Mouse (Mus musculus): Measurements from ENCODE around the gene Rad51b. TPM values are rescaled to one million over a fixed set of nuclear protein-coding genes. Genes with fewer than 3 reads are reported as not detected.

Rad51b gene
- polyA plus RNA-seq, 1 experiment from 2014 or later, result 6.4 TPM

DNA sequence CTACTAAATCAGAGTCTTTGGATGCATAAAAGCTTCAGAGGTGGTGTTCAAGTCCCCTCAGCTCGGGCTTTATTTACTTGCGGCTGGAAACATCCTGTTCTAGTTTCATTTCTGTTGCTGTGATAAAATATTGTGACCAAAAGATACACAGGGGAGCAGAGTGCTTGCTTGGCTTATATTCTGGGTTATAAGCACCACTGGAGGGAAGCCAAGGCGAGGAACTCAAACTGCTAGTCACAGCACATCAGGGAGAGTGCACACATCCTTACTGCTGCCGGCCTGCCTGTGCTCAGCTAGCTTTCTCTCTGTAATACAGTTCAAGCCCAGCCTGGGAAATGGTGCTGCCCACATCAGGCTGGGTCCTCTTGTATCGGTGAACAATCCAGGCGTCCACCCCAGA lies 43.4 kb downstream of the Rad51b start:
- H3K4me3 ChIP-seq, result no peak overlapping the region
- H3K27me3 ChIP-seq (replicated peaks; ENCODE audit: low read depth, poor library complexity, severe bottlenecking), result no peaks in the 10 kb centered on the region
- H3K36me3 ChIP-seq (replicated peaks), result no peaks in the 10 kb centered on the region
- DNase-seq (ENCODE audit: low spot score), result no peak
- no peaks in the 10 kb centered on the region for H3K9me3 ChIP-seq
- no peaks in the 10 kb centered on the region for H3K4me1 ChIP-seq
- 87% methylated on average over 6 of the region's 6 CpGs for WGBS
- no peak overlapping the region for H3K27ac ChIP-seq (replicated peaks)

DNA sequence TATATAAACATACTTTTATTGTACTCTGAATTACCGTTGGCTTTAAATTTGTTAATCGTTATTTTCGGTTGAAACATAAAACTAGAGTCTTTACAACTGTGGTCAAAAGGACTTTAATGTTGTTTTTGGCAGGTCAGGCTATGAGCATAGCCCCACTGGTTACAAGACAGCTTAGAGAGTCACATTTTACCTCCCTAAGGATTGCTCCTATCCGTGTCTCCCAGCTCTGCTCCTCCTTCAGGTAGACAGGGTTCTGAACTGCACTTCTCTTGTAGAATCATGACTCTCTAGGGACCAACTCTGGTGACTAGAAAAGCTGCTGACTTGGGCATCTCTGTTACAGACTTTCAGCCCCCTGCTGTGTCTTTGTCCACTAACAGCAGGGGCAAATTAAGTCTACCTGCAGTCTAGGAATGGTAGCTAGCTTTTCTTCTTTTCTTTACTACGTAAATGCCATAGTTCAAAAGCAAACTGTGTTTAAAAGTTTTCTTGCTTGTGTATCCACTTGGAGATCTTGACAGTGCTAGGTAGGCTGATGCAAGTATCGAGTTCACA lies 44.3 kb downstream of the Rad51b start:
- WGBS, result 63% methylated on average over 6 of the region's 6 CpGs

GRCm38 (mm10) chr12:79346198-79346733 lies 49.2 kb downstream of the Rad51b start:
- Histone ChIP-seq H3K36me3 (replicated peaks) (no peaks in the 10 kb centered on the region), H3K9me3 (no peaks in the 10 kb centered on the region), H3K4me3 (no peak overlapping the region), H3K27ac (replicated peaks) (no peak overlapping the region), H3K4me1 (peaks cover 16% of the 10 kb centered on the region; the same call in 1 of the 2 replicates), H3K27me3 (replicated peaks; ENCODE audit: low read depth, poor library complexity, severe bottlenecking) (no peaks in the 10 kb centered on the region)
- WGBS, result 64% methylated on average over 5 of the region's 5 CpGs
- no peak for DNase-seq (ENCODE audit: low spot score)

More for the DNA sequence above, 44.3 kb downstream of the Rad51b start:
- Histone ChIP-seq H3K9me3 (no peaks in the 10 kb centered on the region), H3K4me1 (peaks cover 6% of the 10 kb centered on the region; the same call in 1 of the 2 replicates), H3K4me3 (no peak overlapping the region), H3K27ac (replicated peaks) (no peak overlapping the region), H3K27me3 (replicated peaks; ENCODE audit: low read depth, poor library complexity, severe bottlenecking) (no peaks in the 10 kb centered on the region), H3K36me3 (replicated peaks) (no peaks in the 10 kb centered on the region)
- no peak for DNase-seq (ENCODE audit: low spot score)

DNA sequence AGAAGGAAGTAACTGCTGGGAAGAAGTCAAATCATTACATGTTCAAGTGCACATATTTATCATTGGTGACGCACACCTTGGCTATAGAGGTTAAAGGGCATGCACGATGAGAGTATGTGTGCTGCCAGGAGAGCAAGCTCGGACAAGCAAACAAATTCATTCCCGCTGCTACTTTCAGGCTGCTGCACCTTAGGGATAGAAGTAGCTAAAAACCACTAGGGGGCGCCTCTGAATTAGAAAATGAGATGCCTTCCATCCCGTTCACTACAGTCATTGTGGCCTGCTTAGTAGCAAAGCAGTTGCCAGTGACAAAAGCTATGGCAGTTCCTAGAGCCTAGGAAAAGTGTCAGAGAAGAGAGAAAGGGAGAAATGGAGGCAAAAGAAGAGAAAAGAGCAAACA lies 50.6 kb downstream of the Rad51b start:
- Histone ChIP-seq H3K36me3 (replicated peaks) (no peaks in the 10 kb centered on the region), H3K27me3 (replicated peaks; ENCODE audit: low read depth, poor library complexity, severe bottlenecking) (no peaks in the 10 kb centered on the region), H3K4me3 (no peak overlapping the region), H3K9me3 (no peaks in the 10 kb centered on the region), H3K27ac (replicated peaks) (no peak overlapping the region), H3K4me1 (peaks cover 22% of the 10 kb centered on the region)
- 11% methylated on average over 6 of the region's 6 CpGs for WGBS
- DNase-seq (ENCODE audit: low spot score), result peak; percentile 70

DNA sequence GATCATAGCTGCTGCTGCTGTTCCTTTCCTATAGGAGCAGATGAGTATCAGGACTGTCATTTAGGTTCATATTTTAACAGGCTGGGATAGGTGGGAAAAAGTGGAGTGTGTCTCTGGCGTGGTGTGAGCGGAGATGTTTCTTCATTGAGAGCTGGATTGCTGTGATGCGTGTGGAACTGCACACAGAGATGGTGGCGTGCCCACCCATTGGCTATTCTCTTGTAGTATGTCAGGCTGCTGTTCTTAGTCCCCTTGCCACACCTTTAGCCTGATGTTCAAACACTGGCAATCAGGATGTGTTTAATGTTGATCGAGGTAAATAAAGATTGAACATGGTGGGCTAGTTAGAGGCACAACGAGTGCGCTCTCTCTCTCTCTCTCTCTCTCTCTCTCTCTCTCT lies 54.4 kb downstream of the Rad51b start:
- DNase-seq (ENCODE audit: low spot score), result no peak
- Histone ChIP-seq H3K27ac (replicated peaks) (0 out of 2 replicates have a peak overlapping the region, but pooled peaks have one; percentile 14), H3K4me3 (no peak overlapping the region), H3K9me3 (no peaks in the 10 kb centered on the region), H3K4me1 (peaks cover 19% of the 10 kb centered on the region), H3K36me3 (replicated peaks) (no peaks in the 10 kb centered on the region), H3K27me3 (replicated peaks; ENCODE audit: low read depth, poor library complexity, severe bottlenecking) (no peaks in the 10 kb centered on the region)
- 94% methylated on average over 7 of the region's 7 CpGs for WGBS

- Histone ChIP-seq H3K27me3 (replicated peaks; ENCODE audit: low read depth, poor library complexity, severe bottlenecking) (no peaks in the 10 kb centered on the region), H3K36me3 (replicated peaks) (no peaks in the 10 kb centered on the region), H3K27ac (replicated peaks) (0 out of 2 replicates have a peak overlapping the region, but pooled peaks have one; percentile 14), H3K9me3 (no peaks in the 10 kb centered on the region), H3K4me3 (no peak overlapping the region), H3K4me1 (peaks cover 18% of the 10 kb centered on the region)
- 82% methylated on average over 3 of the region's 3 CpGs for WGBS
- DNase-seq (ENCODE audit: low spot score), result no peak
These were observed 55.1 kb downstream of the Rad51b start for GRCm38 (mm10) chr12:79352086-79352741.

- H3K4me1 ChIP-seq, result peaks cover 13% of the 10 kb centered on the region
- H3K27ac ChIP-seq (replicated peaks), result no peak overlapping the region
- no peak for DNase-seq (ENCODE audit: low spot score)
- no peak overlapping the region for H3K4me3 ChIP-seq
- 31% methylated on average over 3 of the region's 3 CpGs for WGBS
- H3K27me3 ChIP-seq (replicated peaks; ENCODE audit: low read depth, poor library complexity, severe bottlenecking), result no peaks in the 10 kb centered on the region
- no peaks in the 10 kb centered on the region for H3K9me3 ChIP-seq
- H3K36me3 ChIP-seq (replicated peaks), result no peaks in the 10 kb centered on the region
These were observed 55.6 kb downstream of the Rad51b start for GRCm38 (mm10) chr12:79352742-79353114.

DNA sequence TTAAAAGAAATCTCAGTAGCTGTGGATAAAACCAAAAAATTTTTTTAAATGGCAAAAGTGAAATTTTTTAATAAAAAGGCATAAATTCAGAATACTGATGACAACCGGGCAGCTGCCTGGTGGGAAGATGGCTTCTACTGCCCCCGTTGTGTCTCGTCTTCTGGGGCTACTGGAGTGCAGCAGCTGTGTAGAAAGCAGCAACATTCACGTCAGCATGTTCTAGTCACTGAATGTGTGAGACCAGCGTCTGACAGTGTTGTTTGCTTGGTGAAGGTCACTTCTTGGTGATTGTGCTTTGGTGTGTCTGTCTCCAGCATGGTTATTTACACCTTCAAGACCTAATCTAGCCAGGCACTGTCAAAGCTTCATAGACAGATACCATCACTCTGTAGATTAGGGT lies 56.3 kb downstream of the Rad51b start:
- H3K4me1 ChIP-seq, result peaks cover 11% of the 10 kb centered on the region
- DNase-seq (ENCODE audit: low spot score), result no peak
- H3K9me3 ChIP-seq, result no peaks in the 10 kb centered on the region
- no peaks in the 10 kb centered on the region for H3K36me3 ChIP-seq (replicated peaks)
- 80% methylated on average over 5 of the region's 5 CpGs for WGBS
- H3K4me3 ChIP-seq, result no peak overlapping the region
- H3K27me3 ChIP-seq (replicated peaks; ENCODE audit: low read depth, poor library complexity, severe bottlenecking), result no peaks in the 10 kb centered on the region
- H3K27ac ChIP-seq (replicated peaks), result no peak overlapping the region

DNA sequence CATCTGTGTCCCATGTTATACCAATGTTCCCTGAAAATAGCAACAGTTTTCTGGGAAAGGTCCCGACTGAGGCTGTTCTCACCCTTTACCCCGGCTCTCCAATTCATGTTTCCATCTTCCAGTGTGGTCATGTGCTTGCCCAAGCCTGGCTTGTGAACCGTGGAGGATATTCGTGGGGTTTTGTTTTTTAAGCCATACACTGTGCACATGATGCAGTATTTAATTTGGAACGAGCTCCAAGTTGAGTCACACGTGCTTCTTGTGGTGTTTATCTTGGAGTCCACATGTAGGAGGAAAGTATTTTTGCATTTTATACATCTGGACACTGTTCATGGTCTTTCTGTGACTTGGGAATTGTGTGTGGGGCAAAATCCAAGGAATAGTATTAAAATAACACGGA lies 57.5 kb downstream of the Rad51b start:
- H3K4me1 ChIP-seq, result peaks cover 15% of the 10 kb centered on the region
- no peaks in the 10 kb centered on the region for H3K27me3 ChIP-seq (replicated peaks; ENCODE audit: low read depth, poor library complexity, severe bottlenecking)
- DNase-seq (ENCODE audit: low spot score), result no peak
- no peaks in the 10 kb centered on the region for H3K9me3 ChIP-seq
- no peak overlapping the region for H3K27ac ChIP-seq (replicated peaks)
- H3K36me3 ChIP-seq (replicated peaks), result no peaks in the 10 kb centered on the region
- H3K4me3 ChIP-seq, result no peak overlapping the region
- 86% methylated on average over 7 of the region's 7 CpGs for WGBS

GRCm38 (mm10) chr12:79356138-79356537 lies 59.1 kb downstream of the Rad51b start:
- 82% methylated on average over 4 of the region's 4 CpGs for WGBS
- H3K27me3 ChIP-seq (replicated peaks; ENCODE audit: low read depth, poor library complexity, severe bottlenecking), result no peaks in the 10 kb centered on the region
- H3K36me3 ChIP-seq (replicated peaks), result no peaks in the 10 kb centered on the region
- no peak overlapping the region for H3K27ac ChIP-seq (replicated peaks)
- no peak for DNase-seq (ENCODE audit: low spot score)
- peaks cover 15% of the 10 kb centered on the region for H3K4me1 ChIP-seq
- no peaks in the 10 kb centered on the region for H3K9me3 ChIP-seq
- H3K4me3 ChIP-seq, result no peak overlapping the region

DNA sequence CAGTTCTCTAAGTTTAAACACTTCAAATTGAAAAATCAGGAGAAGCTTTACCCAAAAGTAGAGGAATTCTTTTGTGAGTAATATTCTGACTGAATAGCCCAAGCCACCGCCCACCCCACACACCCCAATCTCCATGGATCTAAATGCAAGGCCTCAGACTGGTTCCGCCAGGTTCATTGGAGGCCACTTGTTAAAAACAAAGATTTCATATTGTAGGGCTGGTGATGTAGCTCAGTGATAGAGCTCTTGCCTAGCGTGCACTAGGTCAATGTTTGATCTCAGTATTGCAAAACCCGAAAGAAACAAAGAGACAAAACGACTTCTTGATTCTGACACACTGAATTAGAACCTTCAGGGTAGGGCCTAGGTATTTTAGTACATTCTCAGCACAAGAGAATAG lies 60.5 kb downstream of the Rad51b start:
- H3K27ac ChIP-seq (replicated peaks), result no peak overlapping the region
- no peaks in the 10 kb centered on the region for H3K27me3 ChIP-seq (replicated peaks; ENCODE audit: low read depth, poor library complexity, severe bottlenecking)
- H3K36me3 ChIP-seq (replicated peaks), result no peaks in the 10 kb centered on the region
- whole genome bisulfite sequencing, result 87% methylated on average over 5 of the region's 5 CpGs
- H3K4me1 ChIP-seq, result peaks cover 9% of the 10 kb centered on the region
- no peaks in the 10 kb centered on the region for H3K9me3 ChIP-seq
- H3K4me3 ChIP-seq, result no peak overlapping the region
- DNase-seq (ENCODE audit: low spot score), result no peak

DNA sequence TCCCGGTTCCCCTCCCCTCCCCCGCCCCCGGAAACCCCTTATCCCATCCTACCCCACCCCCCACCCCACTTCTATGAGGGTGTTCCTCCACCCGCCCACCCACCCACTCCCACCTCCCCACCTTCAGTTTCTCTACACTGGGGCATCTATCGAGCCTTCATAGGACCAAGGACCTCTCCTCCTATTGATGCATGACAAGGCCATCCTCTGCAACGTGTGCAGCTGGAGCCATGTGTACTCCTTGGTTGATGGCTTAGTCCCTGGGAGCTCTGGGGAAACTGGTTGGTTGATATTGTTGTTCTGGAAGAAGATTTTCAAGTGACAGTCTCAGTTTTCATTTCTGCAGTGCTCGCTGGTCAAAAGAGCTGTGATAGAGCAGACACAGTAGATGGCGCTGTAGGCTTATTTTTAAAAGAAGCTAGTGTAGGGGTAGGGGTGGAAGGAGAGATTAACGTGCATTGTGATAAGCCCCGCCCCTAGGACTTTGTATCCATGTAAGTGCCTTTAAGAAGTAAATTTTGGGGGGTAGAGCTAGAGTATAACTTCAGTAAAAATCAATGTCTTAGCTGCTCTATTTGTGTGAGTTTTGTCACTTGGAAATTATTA lies 61.6 kb downstream of the Rad51b start:
- no peaks in the 10 kb centered on the region for H3K36me3 ChIP-seq (replicated peaks)
- DNase-seq (ENCODE audit: low spot score), result peak; percentile 62
- no peak overlapping the region for H3K27ac ChIP-seq (replicated peaks)
- H3K4me1 ChIP-seq, result peaks cover 5% of the 10 kb centered on the region; the same call in 1 of the 2 replicates
- no peaks in the 10 kb centered on the region for H3K9me3 ChIP-seq
- no peaks in the 10 kb centered on the region for H3K27me3 ChIP-seq (replicated peaks; ENCODE audit: low read depth, poor library complexity, severe bottlenecking)
- H3K4me3 ChIP-seq, result no peak overlapping the region
- WGBS, result 28% methylated on average over 10 of the region's 10 CpGs

- no peak for DNase-seq (ENCODE audit: low spot score)
- Histone ChIP-seq H3K36me3 (replicated peaks) (no peaks in the 10 kb centered on the region), H3K9me3 (no peaks in the 10 kb centered on the region), H3K4me3 (no peak overlapping the region), H3K4me1 (peaks cover 5% of the 10 kb centered on the region; the same call in 1 of the 2 replicates), H3K27ac (replicated peaks) (no peak overlapping the region), H3K27me3 (replicated peaks; ENCODE audit: low read depth, poor library complexity, severe bottlenecking) (no peaks in the 10 kb centered on the region)
- 94% methylated on average over 2 of the region's 2 CpGs for WGBS
These were observed 62.3 kb downstream of the Rad51b start for GRCm38 (mm10) chr12:79359404-79359803.

Measured in embryonic facial prominence, embryonic 10.5 days (tissue).